Mouse (Mus musculus) hindbrain, embryonic 12.5 days (tissue): ENCODE results near the gene Itm2b. TPM values are rescaled to one million over a fixed set of nuclear protein-coding genes. Genes with fewer than 3 reads are reported as not detected.

Source experiments
- ATAC-seq: fragments of 200-750 bp; cut with Nextera tagmentation; 2 replicates; pipeline ENCODE4 v1.8.0; 2017; ENCODE audit warnings: moderate TSS enrichment; ENCODE audit not compliant: low FRiP score
- H3K27ac ChIP-seq: fragments of 300-500 bp; sonication (generic); 2 replicates; pipeline ENCODE4 v1.5.1; 2016; ENCODE audit warnings: mild to moderate bottlenecking
- H3K27me3 ChIP-seq: fragments of 300-500 bp; sonication (generic); 2 replicates; pipeline ENCODE4 v1.6.1; 2016; ENCODE audit warnings: mild to moderate bottlenecking
- H3K36me3 ChIP-seq: fragments of 300-500 bp; sonication (generic); 2 replicates; pipeline ENCODE4 v1.6.1; 2016; ENCODE audit warnings: mild to moderate bottlenecking
- H3K4me1 ChIP-seq: fragments of 300-500 bp; sonication (generic); 2 replicates; pipeline ENCODE4 v1.6.1; 2016
- H3K4me2 ChIP-seq: fragments of 300-500 bp; sonication (generic); replicated peaks from 2 replicates; pipeline ENCODE4 v1.6.1; 2016; ENCODE audit warnings: mild to moderate bottlenecking
- H3K4me3 ChIP-seq: fragments of 300-500 bp; sonication (generic); 2 replicates; pipeline ENCODE4 v1.5.1; 2016; ENCODE audit warnings: mild to moderate bottlenecking
- H3K9ac ChIP-seq: fragments of 300-500 bp; sonication (generic); 2 replicates; pipeline ENCODE4 v1.6.1; 2016; ENCODE audit warnings: mild to moderate bottlenecking, moderate library complexity
- H3K9me3 ChIP-seq: fragments of 300-500 bp; sonication (generic); replicated peaks from 2 replicates; pipeline ENCODE4 v1.6.1; 2016; ENCODE audit warnings: mild to moderate bottlenecking
- WGBS: fragments of 180-500 bp; shearing (Covaris S2); methylation state at CpG from one replicate; pipeline ENCODE4 v1.1.7; 2016; 5-methylcytosine and 5-hydroxymethylcytosine counted together
- polyA plus RNA-seq: library from polyadenylated mRNA; unstranded; fragments of >200 nt; fragmentation: Nextera tagmentation; extraction: Ambion mirVana; gene quantifications from 2 replicates; pipeline ENCODE4 v1.2.1, GENCODE M21; 2016

Gene Itm2b
- polyA plus RNA-seq, 1 experiment from 2014 or later: 486 TPM

GRCm38 (mm10) chr14:73350029-73350428 is 35.1 kb downstream of the Itm2b start:
- H3K4me3 ChIP-seq: no peak overlapping the region
- WGBS: 45% methylated on average over 1 of the region's 1 CpGs
- no peaks in the 10 kb centered on the region for H3K4me1 ChIP-seq
- H3K9me3 ChIP-seq: no peaks in the 10 kb centered on the region
- no peaks in the 10 kb centered on the region for H3K36me3 ChIP-seq
- no peak overlapping the region for H3K27ac ChIP-seq
- H3K27me3 ChIP-seq: no peaks in the 10 kb centered on the region
- H3K4me2 ChIP-seq: no peak overlapping the region
- H3K9ac ChIP-seq: no peak overlapping the region
- no peak for ATAC-seq

- no peak overlapping the region for H3K27ac ChIP-seq
- H3K4me2 ChIP-seq: no peak overlapping the region
- H3K27me3 ChIP-seq: no peaks in the 10 kb centered on the region
- no peak for ATAC-seq
- no peaks in the 10 kb centered on the region for H3K9me3 ChIP-seq
- H3K36me3 ChIP-seq: no peaks in the 10 kb centered on the region
- no peak overlapping the region for H3K4me3 ChIP-seq
- H3K9ac ChIP-seq: no peak overlapping the region
- WGBS: 57% methylated on average over 7 of the region's 7 CpGs
- H3K4me1 ChIP-seq: no peaks in the 10 kb centered on the region
These were observed 35.9 kb downstream of the Itm2b start for GRCm38 (mm10) chr14:73349061-73349670.

GRCm38 (mm10) chr14:73347302-73347701 is 37.8 kb downstream of the Itm2b start:
- 89% methylated on average over 9 of the region's 9 CpGs for WGBS
- Histone ChIP-seq H3K36me3 (no peaks in the 10 kb centered on the region), H3K4me2 (no peak overlapping the region), H3K4me1 (no peaks in the 10 kb centered on the region), H3K9me3 (no peaks in the 10 kb centered on the region), H3K27me3 (no peaks in the 10 kb centered on the region), H3K9ac (no peak overlapping the region), H3K27ac (no peak overlapping the region), H3K4me3 (no peak overlapping the region)
- ATAC-seq: no peak

- no peak overlapping the region for H3K4me2 ChIP-seq
- H3K27ac ChIP-seq: no peak overlapping the region
- H3K4me3 ChIP-seq: no peak overlapping the region
- H3K36me3 ChIP-seq: no peaks in the 10 kb centered on the region
- ATAC-seq: no peak
- H3K9me3 ChIP-seq: no peaks in the 10 kb centered on the region
- H3K27me3 ChIP-seq: no peaks in the 10 kb centered on the region
- WGBS: 98% methylated on average over 4 of the region's 4 CpGs
- no peaks in the 10 kb centered on the region for H3K4me1 ChIP-seq
- no peak overlapping the region for H3K9ac ChIP-seq
These were observed 39.5 kb downstream of the Itm2b start for GRCm38 (mm10) chr14:73345614-73346013.

GRCm38 (mm10) chr14:73340051-73340755 is 44.9 kb downstream of the Itm2b start:
- Histone ChIP-seq H3K9me3 (no peaks in the 10 kb centered on the region), H3K4me3 (no peak overlapping the region), H3K27me3 (no peaks in the 10 kb centered on the region), H3K4me1 (peaks cover 4% of the 10 kb centered on the region), H3K4me2 (no peak overlapping the region), H3K27ac (no peak overlapping the region), H3K36me3 (no peaks in the 10 kb centered on the region), H3K9ac (no peak overlapping the region)
- WGBS: 70% methylated on average over 6 of the region's 6 CpGs
- no peak for ATAC-seq

- no peak overlapping the region for H3K27ac ChIP-seq
- H3K4me3 ChIP-seq: no peak overlapping the region
- WGBS: 91% methylated on average over 3 of the region's 3 CpGs
- H3K36me3 ChIP-seq: no peaks in the 10 kb centered on the region
- no peak for ATAC-seq
- H3K9ac ChIP-seq: no peak overlapping the region
- H3K4me1 ChIP-seq: peaks cover 7% of the 10 kb centered on the region
- no peak overlapping the region for H3K4me2 ChIP-seq
- no peaks in the 10 kb centered on the region for H3K9me3 ChIP-seq
- H3K27me3 ChIP-seq: no peaks in the 10 kb centered on the region
These were observed 45.5 kb downstream of the Itm2b start for GRCm38 (mm10) chr14:73339615-73340014.

- H3K4me1 ChIP-seq: peaks cover 7% of the 10 kb centered on the region
- 72% methylated on average over 6 of the region's 6 CpGs for WGBS
These were observed 48.6 kb downstream of the Itm2b start for GRCm38 (mm10) chr14:73336316-73337080.

GRCm38 (mm10) chr14:73334926-73335805 is 49.9 kb downstream of the Itm2b start:
- WGBS: 62% methylated on average over 22 of the region's 22 CpGs
- Histone ChIP-seq H3K4me3 (no peak overlapping the region), H3K27ac (no peak overlapping the region), H3K36me3 (no peaks in the 10 kb centered on the region), H3K27me3 (no peaks in the 10 kb centered on the region), H3K9me3 (no peaks in the 10 kb centered on the region), H3K4me2 (no peak overlapping the region), H3K9ac (no peak overlapping the region), H3K4me1 (peaks cover 7% of the 10 kb centered on the region)
- ATAC-seq: no peak

More at GRCm38 (mm10) chr14:73336316-73337080, 48.6 kb downstream of the Itm2b start:
- Histone ChIP-seq H3K4me3 (no peak overlapping the region), H3K36me3 (no peaks in the 10 kb centered on the region), H3K27ac (no peak overlapping the region), H3K9ac (no peak overlapping the region), H3K27me3 (no peaks in the 10 kb centered on the region), H3K9me3 (no peaks in the 10 kb centered on the region), H3K4me2 (no peak overlapping the region)
- ATAC-seq: no peak

GRCm38 (mm10) chr14:73333880-73334279 is 51.2 kb downstream of the Itm2b start:
- 91% methylated on average over 3 of the region's 3 CpGs for WGBS
- no peak overlapping the region for H3K4me2 ChIP-seq
- H3K4me3 ChIP-seq: no peak overlapping the region
- no peak overlapping the region for H3K9ac ChIP-seq
- no peaks in the 10 kb centered on the region for H3K36me3 ChIP-seq
- H3K27me3 ChIP-seq: no peaks in the 10 kb centered on the region
- no peak for ATAC-seq
- H3K4me1 ChIP-seq: peaks cover 7% of the 10 kb centered on the region
- H3K27ac ChIP-seq: no peak overlapping the region
- H3K9me3 ChIP-seq: no peaks in the 10 kb centered on the region

GRCm38 (mm10) chr14:73331386-73331785 is 53.7 kb downstream of the Itm2b start:
- H3K4me1 ChIP-seq: peaks cover 14% of the 10 kb centered on the region
- 89% methylated on average over 4 of the region's 4 CpGs for WGBS
- ATAC-seq: no peak

GRCm38 (mm10) chr14:73329871-73330270 is 55.2 kb downstream of the Itm2b start:
- Histone ChIP-seq H3K9ac (no peak overlapping the region), H3K9me3 (no peaks in the 10 kb centered on the region), H3K4me3 (no peak overlapping the region), H3K36me3 (no peaks in the 10 kb centered on the region), H3K4me2 (no peak overlapping the region), H3K27me3 (no peaks in the 10 kb centered on the region), H3K4me1 (peaks cover 7% of the 10 kb centered on the region; the same call in 1 of the 2 replicates), H3K27ac (no peak overlapping the region)
- WGBS: 91% methylated on average over 2 of the region's 2 CpGs
- no peak for ATAC-seq

More at GRCm38 (mm10) chr14:73331386-73331785, 53.7 kb downstream of the Itm2b start:
- no peaks in the 10 kb centered on the region for H3K9me3 ChIP-seq
- no peak overlapping the region for H3K9ac ChIP-seq
- H3K36me3 ChIP-seq: no peaks in the 10 kb centered on the region
- no peaks in the 10 kb centered on the region for H3K27me3 ChIP-seq
- H3K4me3 ChIP-seq: no peak overlapping the region
- H3K27ac ChIP-seq: no peak overlapping the region
- no peak overlapping the region for H3K4me2 ChIP-seq

- H3K36me3 ChIP-seq: no peaks in the 10 kb centered on the region
- 9% methylated on average over 8 of the region's 8 CpGs for WGBS
These were observed 58.6 kb downstream of the Itm2b start for GRCm38 (mm10) chr14:73326511-73326910.

More at GRCm38 (mm10) chr14:73326511-73326910, 58.6 kb downstream of the Itm2b start:
- peak; percentile 4; the same call in 1 of the 2 replicates for ATAC-seq
- no peaks in the 10 kb centered on the region for H3K9me3 ChIP-seq
- H3K4me1 ChIP-seq: peaks cover 16% of the 10 kb centered on the region
- peak overlapping the region; percentile 78 for H3K4me2 ChIP-seq
- no peaks in the 10 kb centered on the region for H3K27me3 ChIP-seq
- peak overlapping the region; percentile 97 for H3K4me3 ChIP-seq
- peak overlapping the region; percentile 80 for H3K9ac ChIP-seq
- peak overlapping the region; percentile 90 for H3K27ac ChIP-seq
